ENCODE assay signal across 18 mouse cellular contexts in the genomic region with DNA sequence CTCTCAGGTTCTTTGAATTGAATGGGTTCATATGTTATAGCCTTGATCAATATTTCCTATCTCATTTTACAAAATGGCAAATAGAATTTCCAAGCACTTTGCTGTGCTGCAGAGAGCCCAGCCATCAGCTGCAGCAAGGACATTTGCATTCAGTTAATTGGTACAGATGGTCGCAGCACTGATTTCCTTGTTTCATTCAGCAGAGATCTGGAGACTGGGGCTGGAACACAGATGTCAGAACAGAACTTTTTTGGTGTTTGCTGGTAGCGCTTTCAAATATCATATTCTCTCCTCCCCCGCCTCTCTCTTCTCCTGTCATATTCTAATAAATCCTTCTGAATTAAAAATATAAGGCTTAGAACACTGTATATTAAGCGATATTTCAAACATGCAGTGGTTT.
DNase-seq lines count a peak whose midpoint lies in the region; ATAC-seq and TF ChIP-seq lines count a peak whose summit lies in the region.
"Had no signal": no experiment of that assay in that cellular context is flagged by ENCODE, and none has a peak within 500 bp of the region (broad histone marks: within the 10 kb centered on the region; RNA-seq: fewer than 3 reads in every experiment).

No protein-coding gene starts in this region.

- no peaks in the 10 kb centered on the region for H3K9me3 ChIP-seq in forebrain, embryonic 15.5 days
- H3K9me3 ChIP-seq in forebrain, embryonic 10.5 days: no peaks in the 10 kb centered on the region
- H3K9me3 ChIP-seq in midbrain, postnatal 0 days (ENCODE audit: low read length): no peaks in the 10 kb centered on the region
- H3K9me3 ChIP-seq in midbrain, embryonic 11.5 days (ENCODE audit: control insufficient read depth, low read length): no peaks in the 10 kb centered on the region
- H3K9me3 ChIP-seq: hindbrain, embryonic 15.5 days; liver, embryonic 13.5 days had no signal

- WGBS in forebrain, embryonic 15.5 days: 55% methylated on average over 4 of the region's 4 CpGs
- 87% methylated on average over 4 of the region's 4 CpGs for WGBS in forebrain, embryonic 10.5 days
- WGBS in midbrain, postnatal 0 days: 88% methylated on average over 4 of the region's 4 CpGs
- 81% methylated on average over 4 of the region's 4 CpGs for WGBS in midbrain, embryonic 11.5 days

- no peaks in the 10 kb centered on the region for H3K27me3 ChIP-seq in forebrain, embryonic 15.5 days
- no peaks in the 10 kb centered on the region for H3K27me3 ChIP-seq in forebrain, embryonic 10.5 days (ENCODE audit: poor library complexity, severe bottlenecking)
- no peaks in the 10 kb centered on the region for H3K27me3 ChIP-seq in midbrain, postnatal 0 days (ENCODE audit: insufficient read depth, low read length)
- no peaks in the 10 kb centered on the region for H3K27me3 ChIP-seq in midbrain, embryonic 11.5 days (ENCODE audit: control insufficient read depth, insufficient read depth, low read length)
- H3K27me3 ChIP-seq: hindbrain, embryonic 15.5 days; liver, embryonic 13.5 days; Patski had no signal

- H3K9ac ChIP-seq in forebrain, embryonic 15.5 days (replicated peaks): no peak overlapping the region
- no peak overlapping the region for H3K9ac ChIP-seq in midbrain, postnatal 0 days (replicated peaks; ENCODE audit: low read length, poor library complexity, severe bottlenecking)
- no peak overlapping the region for H3K9ac ChIP-seq in midbrain, embryonic 11.5 days (ENCODE audit: low read length)
- H3K9ac ChIP-seq: hindbrain, embryonic 15.5 days; liver, embryonic 13.5 days had no signal

- peak; percentile 95 for ATAC-seq in forebrain, embryonic 15.5 days (replicated peaks)
- no peak for ATAC-seq in midbrain, postnatal 0 days (ENCODE audit: low FRiP score)
- ATAC-seq in midbrain, embryonic 11.5 days (ENCODE audit: low FRiP score): no peak
- ATAC-seq: Patski had no signal

- TF ChIP-seq CTCF in midbrain, postnatal 0 days (IDR thresholded peaks at IDR 0.05): no peak

- no peak overlapping the region for H3K4me2 ChIP-seq in forebrain, embryonic 15.5 days (replicated peaks)
- H3K4me2 ChIP-seq in midbrain, postnatal 0 days (ENCODE audit: low read depth, low read length, poor library complexity, severe bottlenecking): no peak overlapping the region
- H3K4me2 ChIP-seq in midbrain, embryonic 11.5 days: no peak overlapping the region
- H3K4me2 ChIP-seq: hindbrain, embryonic 15.5 days; liver, embryonic 13.5 days had no signal

- peaks cover 5% of the 10 kb centered on the region for H3K4me1 ChIP-seq in forebrain, embryonic 15.5 days
- H3K4me1 ChIP-seq in forebrain, embryonic 10.5 days: no peaks in the 10 kb centered on the region
- H3K4me1 ChIP-seq in midbrain, postnatal 0 days (ENCODE audit: insufficient read depth, low read length): no peaks in the 10 kb centered on the region
- no peaks in the 10 kb centered on the region for H3K4me1 ChIP-seq in midbrain, embryonic 11.5 days (ENCODE audit: control insufficient read depth, insufficient read depth, low read length)
- H3K4me1 ChIP-seq: hindbrain, embryonic 15.5 days; liver, embryonic 13.5 days had no signal

- no peak overlapping the region for H3K4me3 ChIP-seq in forebrain, embryonic 15.5 days
- H3K4me3 ChIP-seq in forebrain, embryonic 10.5 days: no peak overlapping the region
- H3K4me3 ChIP-seq in midbrain, postnatal 0 days (ENCODE audit: low read depth, low read length): no peak overlapping the region
- H3K4me3 ChIP-seq in midbrain, embryonic 11.5 days (ENCODE audit: low read depth, low read length): no peak overlapping the region
- H3K4me3 ChIP-seq: hindbrain, embryonic 15.5 days; liver, embryonic 13.5 days had no signal

- no peak for DNase-seq in forebrain, embryonic 10.5 days (ENCODE audit: extremely low spot score, low spot score)
- peak; percentile 6 for DNase-seq in midbrain, postnatal 0 days (ENCODE audit: low spot score)
- no peak for DNase-seq in midbrain, embryonic 11.5 days (ENCODE audit: low spot score, missing footprints)
- peak; percentile 83 to 86 for DNase-seq in layer of hippocampus, adult 8-10 months (ENCODE audit: low spot score in 2 of 2)
- DNase-seq in right cerebral cortex, postnatal 36 days (ENCODE audit: low spot score in 2 of 2): peak; percentile 6 to 14
- no peak for DNase-seq in T-cell, adult 2 months (ENCODE audit: low spot score)
- no peak for DNase-seq in kidney, adult 11 months
- DNase-seq: B cell, adult 2 months; cerebellum, adult 9-10 months; embryo, embryonic 11 days; gastrocnemius, postnatal 10 days; heart, postnatal 10 days; kidney, adult 8-10 months; kidney, postnatal 36 days; liver, embryonic 13.5 days had no signal

- H3K27ac ChIP-seq in forebrain, embryonic 15.5 days (replicated peaks): no peak overlapping the region
- H3K27ac ChIP-seq in forebrain, embryonic 10.5 days: no peak overlapping the region
- no peak overlapping the region for H3K27ac ChIP-seq in midbrain, postnatal 0 days (ENCODE audit: low read depth, low read length)
- H3K27ac ChIP-seq in midbrain, embryonic 11.5 days (ENCODE audit: low read depth, low read length): no peak overlapping the region
- H3K27ac ChIP-seq: hindbrain, embryonic 15.5 days; liver, embryonic 13.5 days had no signal

- H3K36me3 ChIP-seq in forebrain, embryonic 15.5 days: no peaks in the 10 kb centered on the region
- H3K36me3 ChIP-seq in forebrain, embryonic 10.5 days (replicated peaks): no peaks in the 10 kb centered on the region
- H3K36me3 ChIP-seq in midbrain, postnatal 0 days (ENCODE audit: insufficient read depth, low read length): no peaks in the 10 kb centered on the region
- no peaks in the 10 kb centered on the region for H3K36me3 ChIP-seq in midbrain, embryonic 11.5 days (ENCODE audit: control insufficient read depth, insufficient read depth, low read length)
- H3K36me3 ChIP-seq: hindbrain, embryonic 15.5 days; liver, embryonic 13.5 days had no signal

Comparison
In these comparisons a context has a peak if more than half of its experiments do, and no peak if none do; other contexts are left out.
1. DNase-seq: peak in midbrain, postnatal 0 days (single experiment), layer of hippocampus, adult 8-10 months (2 of 2) and right cerebral cortex, postnatal 36 days (2 of 2); none in forebrain, embryonic 10.5 days (single experiment), midbrain, embryonic 11.5 days (single experiment), T-cell, adult 2 months (single experiment) and kidney, adult 11 months (single experiment).